Mouse (Mus musculus) T-helper 2 cell (primary cell): ENCODE measurements around the gene Dixdc1.
"Not testable (repeated sequence)": the region's sequence is repeated elsewhere in the genome, so short reads cannot be mapped to it uniquely, and the experiment has no call there.

ENCODE experiments used
- in situ Hi-C: fragments of 300-600 bp; cut with MboI, MseI; formaldehyde crosslinking; loops from one replicate; pipeline ENCODE4 v1.15.1; 2025; ENCODE audit warnings: high pct_unique_total_duplicates

Gene Dixdc1

DNA sequence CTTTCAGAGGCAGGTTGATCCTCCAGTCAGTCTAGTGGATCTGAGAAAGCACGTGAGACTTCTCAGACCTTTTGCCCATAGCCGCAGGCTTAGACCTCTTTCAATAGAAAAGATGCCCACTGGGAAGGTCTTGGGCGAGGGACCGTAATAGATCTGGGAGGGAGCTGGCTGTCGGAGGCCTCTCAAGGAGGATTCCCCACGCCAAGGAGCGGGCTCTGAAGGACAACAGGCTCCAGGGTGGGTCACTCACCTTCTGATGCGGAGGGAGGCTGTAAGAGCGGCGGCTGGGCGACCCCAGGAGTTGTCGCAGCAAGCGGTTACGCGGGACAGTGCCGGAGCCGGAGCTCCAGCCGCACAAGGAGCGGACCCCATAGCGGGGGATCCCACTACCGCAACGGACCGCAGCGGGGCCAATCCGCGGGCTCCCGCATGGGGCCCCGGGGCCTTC lies 80.4 kb downstream of the Dixdc1 start:
- in situ Hi-C loops: no loop called here

DNA sequence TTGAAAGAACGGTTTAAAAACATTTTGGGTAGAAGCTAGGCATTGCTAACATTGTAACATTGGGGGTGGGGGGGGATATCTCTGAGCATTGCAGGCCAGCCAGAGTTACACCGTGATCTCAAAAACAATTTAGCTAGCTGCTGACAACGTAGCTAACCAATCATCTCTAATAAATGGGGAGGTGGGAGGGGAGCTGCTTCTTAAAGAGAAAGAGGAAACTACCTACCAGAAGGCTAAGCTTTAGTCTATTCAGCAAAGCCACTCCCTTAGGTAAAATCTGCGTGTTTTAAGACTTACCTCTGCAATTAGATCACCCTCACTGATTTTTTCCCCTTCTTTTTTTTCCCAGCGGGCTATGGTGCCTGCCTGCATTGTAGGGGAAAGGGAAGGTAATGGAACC lies 80.9 kb downstream of the Dixdc1 start:
- in situ Hi-C loops: no loop called here

GRCm38 (mm10) chr9:50650503-50650902 lies 88.8 kb downstream of the Dixdc1 start:
- in situ Hi-C loops: no loop called here

GRCm38 (mm10) chr9:50646826-50647370 lies 92.4 kb downstream of the Dixdc1 start:
- in situ Hi-C loops: no loop called here

DNA sequence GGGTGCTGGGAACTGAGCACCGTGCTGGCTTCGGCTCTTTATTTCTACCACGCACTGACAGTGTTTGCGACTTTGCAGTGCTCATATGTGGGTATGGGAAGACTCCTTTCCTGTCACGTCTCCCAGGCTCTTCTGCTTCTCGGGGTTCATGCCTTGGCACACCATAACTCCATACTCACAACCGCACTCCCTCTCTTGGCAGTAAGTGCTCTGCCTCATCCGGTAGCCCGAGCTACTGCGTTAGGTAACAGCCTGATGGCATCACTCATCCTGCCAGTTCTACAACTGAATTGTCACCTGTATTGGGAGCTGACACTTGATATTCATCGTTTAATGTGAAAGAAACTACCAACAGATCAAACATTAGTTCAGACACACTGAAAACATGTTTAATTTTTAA lies 105.0 kb downstream of the Dixdc1 start:
- in situ Hi-C loops: no loop called here

GRCm38 (mm10) chr9:50633059-50633458 lies 106.3 kb downstream of the Dixdc1 start:
- in situ Hi-C loops: no loop called here

GRCm38 (mm10) chr9:50632016-50632688 lies 107.2 kb downstream of the Dixdc1 start:
- in situ Hi-C loops: no loop called here

DNA sequence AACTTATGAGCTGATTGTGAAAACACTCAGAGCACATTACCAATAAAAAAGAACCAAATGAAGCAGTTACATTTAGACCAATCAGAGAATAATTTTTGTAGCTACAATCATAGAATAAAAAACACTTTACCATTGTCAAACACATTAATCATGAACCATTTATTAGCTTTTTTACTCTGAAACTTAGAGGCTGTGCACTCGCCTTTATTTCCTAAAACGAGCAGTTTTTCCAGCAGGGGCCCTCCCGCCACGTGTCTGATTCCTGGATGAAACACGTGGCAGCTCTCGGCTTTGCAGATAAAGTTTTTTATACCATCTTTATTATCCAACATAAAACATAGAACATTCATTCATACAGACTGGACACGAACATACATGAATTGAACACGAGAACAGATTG lies 108.4 kb downstream of the Dixdc1 start:
- in situ Hi-C loops: not testable (repeated sequence)

GRCm38 (mm10) chr9:50617794-50618330 lies 121.5 kb downstream of the Dixdc1 start:
- in situ Hi-C loops: no loop called here

GRCm38 (mm10) chr9:50616766-50617603 lies 122.3 kb downstream of the Dixdc1 start, which contains the start of the genes Pih1d2 and Nkapd1:
Gene Pih1d2 (plus strand): TSS chr9:50617321.
Gene Nkapd1 (minus strand): TSS chr9:50617464.
- in situ Hi-C loops: no loop called here

GRCm38 (mm10) chr9:50616161-50616560 lies 123.2 kb downstream of the Dixdc1 start:
- in situ Hi-C loops: no loop called here
